Mouse (Mus musculus) cortical plate, adult 2 months (tissue): ENCODE data around the gene Ttyh3.

Experiments used
- CTCF ChIP-seq: fragments of 200-500 bp; IDR thresholded peaks from 2 replicates; pipeline ENCODE4 v1.5.1; 2011; ENCODE audit warnings: mild to moderate bottlenecking, control low read depth, low read length; ENCODE audit not compliant: insufficient read depth; ENCODE audit errors: extremely low read depth
- POLR2A ChIP-seq: fragments of 200-500 bp; IDR thresholded peaks from 2 replicates; pipeline ENCODE4 v1.6.1; 2011; ENCODE audit warnings: mild to moderate bottlenecking, low read length, control low read depth; ENCODE audit not compliant: insufficient read depth; ENCODE audit errors: extremely low read depth

- TF ChIP-seq POLR2A, result peak; percentile 83
- no peak for TF ChIP-seq CTCF
Measured at GRCm38 (mm10) chr5:140649101-140649667, 353 bp upstream of the Ttyh3 start.
